Mouse (Mus musculus): ENCODE measurements around the gene Inka1.

DNA sequence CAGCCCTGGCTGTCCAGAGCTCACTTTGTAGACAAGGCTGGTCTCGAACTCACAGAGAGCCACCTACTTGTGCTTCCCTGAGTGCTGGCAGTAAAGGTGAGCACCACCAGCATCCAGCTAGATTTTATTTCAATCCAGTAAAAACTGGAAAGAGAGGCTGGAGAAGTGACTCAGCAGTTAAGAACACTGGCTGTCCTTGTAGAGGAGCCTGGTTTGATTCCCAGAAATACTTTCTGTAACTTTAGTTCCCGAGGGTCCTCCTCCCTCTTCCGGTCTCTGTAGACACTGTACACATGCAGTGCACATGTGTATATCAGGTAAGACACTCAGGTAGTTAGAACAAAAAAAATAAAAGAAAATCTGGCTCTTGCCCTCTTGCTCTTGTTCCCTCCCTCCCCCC is 2.3 kb upstream of the Inka1 start:
- no peak for TF ChIP-seq CTCF (IDR thresholded peaks at IDR 0.05; ENCODE audit: low read depth)
- no peak for TF ChIP-seq EP300 (optimal IDR thresholded peaks at IDR 0.05)
